Mouse (Mus musculus) olfactory bulb, adult 2 months (tissue): ENCODE data around the gene Tradd.

Experiments
- CTCF ChIP-seq: fragments of 200-500 bp; IDR thresholded peaks from 2 replicates; pipeline ENCODE4 v1.5.1; 2012; ENCODE audit warnings: low read depth, mild to moderate bottlenecking, low read length, moderate library complexity; ENCODE audit not compliant: insufficient read depth
- POLR2A ChIP-seq: fragments of 200-500 bp; IDR thresholded peaks from 2 replicates; pipeline ENCODE4 v1.6.1; 2012; ENCODE audit warnings: mild to moderate bottlenecking, low read depth, low read length, moderate library complexity; ENCODE audit not compliant: insufficient read depth

GRCm38 (mm10) chr8:105225272-105225593, 39.2 kb downstream of the Tradd start:
- TF ChIP-seq POLR2A (no peak; the same call in 1 of the 2 replicates), CTCF (no peak)
